Mouse (Mus musculus): ENCODE measurements at regions not wholly inside any gene's neighbourhood (a gene's known extent, or its start where the extent isn't known, plus 50 kb on each side); places are given as distances from the start of the nearest gene placed in this dataset.
"Not testable (repeated sequence)": the region's sequence is repeated elsewhere in the genome, so short reads cannot be mapped to it uniquely, and the experiment has no call there.

GRCm38 (mm10) chr4:101366905-101367679 lies 52.0 kb upstream of the Ak4 start:
- ATAC-seq: peak; percentile 87

GRCm38 (mm10) chr4:101365299-101365698 lies 53.8 kb upstream of the Ak4 start:
- no peak for ATAC-seq

- ATAC-seq: no peak
Measured at GRCm38 (mm10) chr4:101364716-101365115, 54.4 kb upstream of the Ak4 start.

- not testable (repeated sequence) for ATAC-seq
Measured at GRCm38 (mm10) chr4:101363231-101363630, 55.8 kb upstream of the Ak4 start.

GRCm38 (mm10) chr4:101361779-101362178 lies 57.3 kb upstream of the Ak4 start:
- ATAC-seq: no peak

GRCm38 (mm10) chr4:101360296-101360695 lies 58.8 kb upstream of the Ak4 start:
- ATAC-seq: no peak

GRCm38 (mm10) chr4:101359119-101359518 lies 60.0 kb upstream of the Ak4 start:
- no peak for ATAC-seq

- ATAC-seq: no peak
Measured at GRCm38 (mm10) chr4:101358525-101358924, 60.6 kb upstream of the Ak4 start.

GRCm38 (mm10) chr4:101357923-101358322 lies 61.2 kb upstream of the Ak4 start:
- no peak for ATAC-seq

- ATAC-seq: peak; percentile 82
Measured at GRCm38 (mm10) chr4:101356954-101357891, 61.9 kb upstream of the Ak4 start.

- ATAC-seq: peak; percentile 29
Measured at GRCm38 (mm10) chr4:101356093-101356953, 62.8 kb upstream of the Ak4 start.

GRCm38 (mm10) chr4:101355431-101356092 lies 63.5 kb upstream of the Ak4 start:
- no peak for ATAC-seq

- ATAC-seq: no peak
Measured at GRCm38 (mm10) chr4:101354951-101355350, 64.1 kb upstream of the Ak4 start.

GRCm38 (mm10) chr4:101354086-101354855 lies 64.8 kb upstream of the Ak4 start:
- ATAC-seq: no peak

- ATAC-seq: no peak
Measured at GRCm38 (mm10) chr4:101352178-101352577, 66.9 kb upstream of the Ak4 start.

- no peak for ATAC-seq
Measured at GRCm38 (mm10) chr4:101351716-101352115, 67.4 kb upstream of the Ak4 start.

GRCm38 (mm10) chr4:101350656-101351055 lies 68.4 kb upstream of the Ak4 start:
- no peak for ATAC-seq

- no peak for ATAC-seq
Measured at GRCm38 (mm10) chr4:101350222-101350621, 68.9 kb upstream of the Ak4 start.

GRCm38 (mm10) chr4:101349413-101349812 lies 69.7 kb upstream of the Ak4 start:
- ATAC-seq: peak; percentile 96

- ATAC-seq: no peak
Measured at GRCm38 (mm10) chr4:101347309-101347708, 71.8 kb upstream of the Ak4 start.

- ATAC-seq: no peak
Measured at GRCm38 (mm10) chr4:101342071-101342762, 76.9 kb upstream of the Ak4 start.
